Mouse (Mus musculus) myocyte (in vitro differentiated cells): ENCODE measurements around the gene Ubqln3. TPM values are rescaled to one million over a fixed set of nuclear protein-coding genes. Genes with fewer than 3 reads are reported as not detected.

ENCODE experiments used
- H3K27me3 ChIP-seq: one replicate; pipeline ENCODE4 v1.6.1; 2011; ENCODE audit not compliant: control insufficient read depth, insufficient read depth, insufficient read length
- H3K36me3 ChIP-seq: one replicate; pipeline ENCODE4 v1.6.1; 2011; ENCODE audit not compliant: control insufficient read depth, insufficient read depth
- H3K4me2 ChIP-seq: one replicate; pipeline ENCODE4 v1.6.1; 2011; ENCODE audit warnings: low read depth, control low read depth
- H3K4me3 ChIP-seq: one replicate; pipeline ENCODE4 v1.5.1; 2011; ENCODE audit warnings: mild to moderate bottlenecking, control low read depth, moderate library complexity
- H3K79me2 ChIP-seq: one replicate; pipeline ENCODE4 v1.6.1; 2011; ENCODE audit not compliant: control insufficient read depth, insufficient read depth
- H3ac ChIP-seq: one replicate; pipeline ENCODE4 v1.6.1; 2011; ENCODE audit not compliant: control insufficient read depth, insufficient read length
- CEBPB ChIP-seq: IDR thresholded peaks from 2 replicates; pipeline ENCODE4 v1.6.1; 2011; ENCODE audit warnings: mild to moderate bottlenecking, moderate library complexity; ENCODE audit not compliant: poor library complexity, insufficient read depth, severe bottlenecking
- E2F4 ChIP-seq: IDR thresholded peaks from one replicate; pipeline ENCODE4 v1.6.1; 2011; ENCODE audit warnings: mild to moderate bottlenecking, control low read depth, moderate library complexity; ENCODE audit not compliant: insufficient read depth
- MAX ChIP-seq: IDR thresholded peaks from one replicate; pipeline ENCODE4 v1.6.1; 2011; ENCODE audit warnings: low read depth, mild to moderate bottlenecking, control low read depth
- MYOD1 ChIP-seq, 3 experiments: IDR thresholded peaks; one replicate each; pipeline ENCODE4 v1.6.1; 2011; ENCODE audit warnings: control low read depth in 2 of 3, low read depth in 2 of 3, mild to moderate bottlenecking in 2 of 3, moderate library complexity in 1 of 3; ENCODE audit not compliant: insufficient read length in 2 of 3, control insufficient read depth in 1 of 3
- MYOG ChIP-seq, 3 experiments: IDR thresholded peaks; one replicate each; pipeline ENCODE4 v1.6.1; 2011; ENCODE audit warnings: control low read depth in 2 of 3, low read depth in 2 of 3, mild to moderate bottlenecking in 2 of 3; ENCODE audit not compliant: insufficient read length in 2 of 3, control insufficient read depth in 1 of 3, insufficient read depth in 1 of 3
- POLR2A ChIP-seq: IDR thresholded peaks from one replicate; pipeline ENCODE4 v1.6.1; 2011; ENCODE audit warnings: low read depth, mild to moderate bottlenecking, control low read depth, moderate library complexity; ENCODE audit not compliant: insufficient read length
- POLR2AphosphoS2 ChIP-seq: IDR thresholded peaks from one replicate; pipeline ENCODE4 v1.6.1; 2011; ENCODE audit warnings: low read depth, control low read depth; ENCODE audit not compliant: insufficient read length
- REST ChIP-seq: IDR thresholded peaks from one replicate; pipeline ENCODE4 v1.6.1; 2011; ENCODE audit warnings: mild to moderate bottlenecking, control low read depth, moderate library complexity; ENCODE audit not compliant: insufficient read depth, insufficient read length
- SRF ChIP-seq: IDR thresholded peaks from one replicate; pipeline ENCODE4 v1.6.1; 2011; ENCODE audit warnings: low read depth; ENCODE audit not compliant: control insufficient read depth, insufficient read length
- TCF12 ChIP-seq: IDR thresholded peaks from one replicate; pipeline ENCODE4 v1.6.1; 2011; ENCODE audit warnings: mild to moderate bottlenecking, control low read depth; ENCODE audit not compliant: poor library complexity, insufficient read depth, severe bottlenecking
- TCF3 ChIP-seq: IDR thresholded peaks from one replicate; pipeline ENCODE4 v1.6.1; 2011; ENCODE audit warnings: low read depth, control low read depth; ENCODE audit not compliant: insufficient read length
- USF1 ChIP-seq: IDR thresholded peaks from one replicate; pipeline ENCODE4 v1.6.1; 2011; ENCODE audit warnings: low read depth, mild to moderate bottlenecking, control low read depth, moderate library complexity
- polyA plus RNA-seq: library from polyadenylated mRNA; unstranded; fragments of >200 nt; fragmentation: generic; extraction: Trizol; gene quantifications from one replicate; pipeline ENCODE4 v1.2.1, GENCODE M21; 2012; ENCODE audit warnings: missing spikeins

Ubqln3 gene
- polyA plus RNA-seq, 1 experiment = not detected

DNA sequence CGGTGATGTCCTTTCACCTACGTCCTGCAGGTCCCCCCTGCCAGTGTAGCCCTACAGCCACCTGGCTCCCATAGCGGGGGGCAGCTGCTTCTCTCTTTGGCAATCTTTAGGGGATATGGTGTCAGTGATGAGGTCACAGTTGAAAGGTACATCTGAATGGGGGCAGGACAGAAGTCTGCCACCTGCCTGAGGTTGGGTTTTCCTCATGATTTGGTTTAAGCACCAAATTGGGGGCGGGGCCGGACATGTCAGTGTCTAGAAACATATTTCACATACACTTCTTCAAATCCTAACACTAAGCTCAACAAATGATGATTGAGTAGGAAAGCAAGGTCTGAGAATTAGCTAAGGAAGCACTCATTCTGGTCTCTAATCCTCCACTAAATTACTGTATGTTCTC lies 13.4 kb downstream of the Ubqln3 start, which contains the start of gene Ubqln5:
Gene Ubqln5, minus strand, starts transcription at position 101 of the 400 bp plus-strand sequence.
- Histone ChIP-seq H3ac (no peak within 1 kb of the TSS), H3K4me3 (no peak within 1 kb of the TSS), H3K79me2 (no peaks in the 10 kb centered on the region), H3K27me3 (no peaks in the 10 kb centered on the region), H3K4me2 (no peak within 1 kb of the TSS), H3K36me3 (no peaks in the 10 kb centered on the region)
- TF ChIP-seq MAX (no peak), E2F4 (no peak), TCF3 (no peak), TCF12 (no peak), MYOG (IDR thresholded peaks at IDR 0.05; ENCODE audit: control insufficient read depth in 1 of 3, insufficient read depth in 1 of 3, insufficient read length in 2 of 3, low read depth in 2 of 3) (no peak), USF1 (no peak), MYOD1 (IDR thresholded peaks at IDR 0.05; ENCODE audit: control insufficient read depth in 1 of 3, insufficient read length in 2 of 3, low read depth in 2 of 3) (no peak), REST (no peak), POLR2AphosphoS2 (no peak), SRF (no peak), CEBPB (no peak), POLR2A (no peak)

DNA sequence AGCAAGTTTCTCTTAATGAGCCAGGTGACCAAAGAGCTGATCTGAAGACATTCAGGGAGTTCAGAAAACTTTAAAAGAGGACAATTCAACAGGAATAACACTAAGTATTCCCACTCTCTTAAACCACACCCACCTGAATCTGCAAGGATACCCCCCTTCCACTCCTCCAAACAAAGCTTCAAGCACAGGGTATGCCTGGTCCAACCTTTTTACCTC lies 38.4 kb downstream of the Ubqln3 start, which contains the start of gene Olfr646:
Gene Olfr646, plus strand, starts transcription at position 117 of the 216 bp plus-strand sequence.
- H3K4me2 ChIP-seq = no peak within 1 kb of the TSS
- H3K36me3 ChIP-seq = no peaks in the 10 kb centered on the region

DNA sequence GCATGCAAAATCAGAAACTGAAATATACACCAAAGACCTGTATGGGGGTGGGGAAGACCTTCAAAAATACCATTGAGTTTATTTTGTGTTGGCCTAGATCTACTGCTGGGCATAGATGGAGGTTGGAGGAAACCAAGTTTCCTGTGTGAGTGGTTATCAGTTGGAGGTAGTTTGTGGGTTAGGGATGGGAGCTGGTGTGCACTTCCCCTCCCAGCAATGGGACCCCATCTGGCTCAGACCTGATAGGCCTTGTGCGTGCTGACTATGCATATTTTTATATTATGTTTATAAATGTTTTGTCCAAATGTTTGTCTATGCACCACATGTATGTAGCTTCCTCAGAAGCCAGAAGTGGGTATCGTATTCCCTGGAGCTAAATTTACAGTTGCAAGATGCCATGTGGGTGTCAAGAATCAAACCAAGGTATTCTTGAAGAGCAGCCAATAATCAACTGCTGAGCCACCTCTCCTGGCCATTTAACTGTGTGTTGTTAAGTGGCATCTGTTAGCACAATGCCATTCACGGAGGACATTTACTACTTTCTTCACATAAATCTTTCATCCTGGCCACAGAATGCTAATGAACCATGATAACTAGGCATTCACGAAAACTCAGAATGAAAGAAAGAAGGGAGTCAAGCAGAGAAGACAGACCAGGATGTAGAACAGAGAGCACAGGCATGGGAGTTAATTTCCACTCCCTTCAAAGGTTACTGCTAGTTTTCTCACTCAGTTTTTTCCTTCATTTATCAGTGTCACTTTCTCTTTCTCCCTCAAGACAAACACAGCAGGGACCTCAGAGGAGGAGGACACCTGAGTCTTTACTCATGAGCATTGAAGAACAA lies 38.9 kb downstream of the Ubqln3 start:
- Histone ChIP-seq H3K4me2 (no peak overlapping the region), H3K79me2 (no peaks in the 10 kb centered on the region), H3ac (no peak overlapping the region), H3K36me3 (no peaks in the 10 kb centered on the region), H3K27me3 (no peaks in the 10 kb centered on the region), H3K4me3 (no peak overlapping the region)
- TF ChIP-seq TCF3 = no peak
- TF ChIP-seq POLR2A = no peak
- TF ChIP-seq MAX = no peak
- no peak for TF ChIP-seq MYOD1 (IDR thresholded peaks at IDR 0.05; ENCODE audit: control insufficient read depth in 1 of 3, insufficient read length in 2 of 3, low read depth in 2 of 3)
- TF ChIP-seq SRF = no peak
- no peak for TF ChIP-seq MYOG (IDR thresholded peaks at IDR 0.05; ENCODE audit: control insufficient read depth in 1 of 3, insufficient read depth in 1 of 3, insufficient read length in 2 of 3, low read depth in 2 of 3)
- no peak for TF ChIP-seq USF1
- TF ChIP-seq TCF12 = no peak
- TF ChIP-seq REST = no peak
- TF ChIP-seq CEBPB = no peak
- TF ChIP-seq E2F4 = no peak
- no peak for TF ChIP-seq POLR2AphosphoS2

More for the DNA sequence above, 38.4 kb downstream of the Ubqln3 start, which contains the start of gene Olfr646:
- Histone ChIP-seq H3K4me3 (no peak within 1 kb of the TSS), H3K27me3 (no peaks in the 10 kb centered on the region), H3ac (no peak within 1 kb of the TSS), H3K79me2 (no peaks in the 10 kb centered on the region)
- TF ChIP-seq MAX = no peak

Other genes with a start within 250 kb of the Ubqln3 start
- not detected for gene Olfr64, start 248.8 kb downstream of the Ubqln3 start, polyA plus RNA-seq
- gene Olfr65, start 239.8 kb downstream of the Ubqln3 start, polyA plus RNA-seq = not detected
- gene Olfr631, start 214.5 kb downstream of the Ubqln3 start, polyA plus RNA-seq = not detected
- not detected for gene Olfr632, start 208.9 kb downstream of the Ubqln3 start, polyA plus RNA-seq
- gene Olfr633, start 198.8 kb downstream of the Ubqln3 start, polyA plus RNA-seq = not detected
- not detected for gene Olfr635, start 172.1 kb downstream of the Ubqln3 start, polyA plus RNA-seq
- gene Olfr638, start 144.5 kb downstream of the Ubqln3 start, polyA plus RNA-seq = not detected
- not detected for gene Olfr639, start 126.0 kb downstream of the Ubqln3 start, polyA plus RNA-seq
- not detected for gene Olfr640, start 117.7 kb downstream of the Ubqln3 start, polyA plus RNA-seq
- gene Olfr641, start 107.8 kb downstream of the Ubqln3 start, polyA plus RNA-seq = not detected
- not detected for gene Olfr642, start 90.6 kb downstream of the Ubqln3 start, polyA plus RNA-seq
- not detected for gene 4930516K23Rik, start 81.8 kb downstream of the Ubqln3 start, polyA plus RNA-seq
- not detected for gene Olfr644, start 71.4 kb downstream of the Ubqln3 start, polyA plus RNA-seq
- gene Olfr645, start 57.8 kb downstream of the Ubqln3 start, polyA plus RNA-seq = not detected
- not detected for gene Olfr646, start 38.4 kb downstream of the Ubqln3 start, polyA plus RNA-seq
- not detected for gene Ubqln5, start 13.5 kb downstream of the Ubqln3 start, polyA plus RNA-seq
- gene Olfr643, start 5.9 kb downstream of the Ubqln3 start, polyA plus RNA-seq = not detected
- not detected for gene Ubqlnl, start 7.3 kb upstream of the Ubqln3 start, polyA plus RNA-seq
- gene Olfm5, start 21.6 kb upstream of the Ubqln3 start, polyA plus RNA-seq = not detected
- gene Olfr648, start 40.1 kb upstream of the Ubqln3 start, polyA plus RNA-seq = not detected
- gene Olfr649, start 52.7 kb upstream of the Ubqln3 start, polyA plus RNA-seq = not detected
- not detected for gene Trim6, start 75.5 kb upstream of the Ubqln3 start, polyA plus RNA-seq
- gene Trim34a, start 101.2 kb upstream of the Ubqln3 start, polyA plus RNA-seq = 0.02 TPM
- gene Trim5, start 144.8 kb upstream of the Ubqln3 start, polyA plus RNA-seq = not detected
- not detected for gene Trim12a, start 172.2 kb upstream of the Ubqln3 start, polyA plus RNA-seq
- 0.05 TPM for gene Trim34b, start 186.2 kb upstream of the Ubqln3 start, polyA plus RNA-seq
- gene Trim12c, start 210.1 kb upstream of the Ubqln3 start, polyA plus RNA-seq = 0.47 TPM
- not detected for gene Trim30b, start 226.6 kb upstream of the Ubqln3 start, polyA plus RNA-seq